Mouse (Mus musculus): Measurements from ENCODE around the gene Rsph6a. TPM values are rescaled to one million over a fixed set of nuclear protein-coding genes. Genes with fewer than 3 reads are reported as not detected.

Rsph6a gene
- polyA plus RNA-seq, 1 experiment from 2014 or later, result not detected

- peaks cover 41 to 64% of the 10 kb centered on the region in 2 experiments for H3K4me1 ChIP-seq (ENCODE audit: control insufficient read depth in 2 of 2, insufficient read depth in 2 of 2, low read length in 2 of 2)
- 89% methylated on average over 4 of the region's 4 CpGs for WGBS
- ATAC-seq (ENCODE audit: insufficient number of reproducible peaks, insufficient read depth, low FRiP score, low read depth), result no peak
- H3K27ac ChIP-seq (replicated peaks in 1 of 2; ENCODE audit: control insufficient read depth in 1 of 2, insufficient read depth in 1 of 2, low read depth in 2 of 2, low read length in 2 of 2), result peak overlapping the region; percentile 78; a peak in 3 of 4 replicates
- no peaks in the 10 kb centered on the region for H3K27me3 ChIP-seq (ENCODE audit: control insufficient read depth, insufficient read depth, low read length)
- no peak overlapping the region for H3K4me2 ChIP-seq (ENCODE audit: low read length)
- H3K4me3 ChIP-seq (ENCODE audit: control insufficient read depth in 1 of 2, insufficient read depth in 1 of 2, low read depth in 1 of 2, low read length in 2 of 2), result no peak overlapping the region
- H3K9ac ChIP-seq (ENCODE audit: low read length), result peak overlapping the region; percentile 39
- H3K36me3 ChIP-seq (ENCODE audit: control insufficient read depth, insufficient read depth, low read length), result peaks cover 59% of the 10 kb centered on the region
- H3K9me3 ChIP-seq (ENCODE audit: control insufficient read depth, low read length), result no peaks in the 10 kb centered on the region
Observed at GRCm38 (mm10) chr7:19082171-19082570, 27.7 kb downstream of the Rsph6a start.

DNA sequence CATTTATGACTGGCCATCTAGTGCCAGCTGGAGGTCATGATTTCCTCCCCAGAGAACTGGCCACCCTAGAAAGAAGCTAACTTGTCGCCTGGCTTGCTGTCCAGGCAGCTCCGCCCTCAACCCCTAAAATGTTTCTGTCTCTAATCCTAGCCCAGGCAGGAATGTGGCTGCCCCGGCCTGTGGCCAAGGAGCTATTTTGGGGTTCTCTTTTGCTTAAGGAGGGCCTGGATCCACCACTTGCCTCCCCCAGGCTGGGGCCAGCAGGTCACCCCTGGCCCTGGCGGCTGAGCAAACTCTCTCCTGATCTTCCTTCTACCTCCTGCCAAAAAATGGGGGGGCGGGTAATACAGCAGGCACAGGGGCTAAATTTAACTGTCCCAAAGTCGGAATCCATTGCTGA lies 28.6 kb downstream of the Rsph6a start:
- peak overlapping the region; percentile 78 for H3K27ac ChIP-seq (replicated peaks in 1 of 2; ENCODE audit: control insufficient read depth in 1 of 2, insufficient read depth in 1 of 2, low read depth in 2 of 2, low read length in 2 of 2)
- H3K36me3 ChIP-seq (ENCODE audit: control insufficient read depth, insufficient read depth, low read length), result peaks cover 65% of the 10 kb centered on the region
- H3K9me3 ChIP-seq (ENCODE audit: control insufficient read depth, low read length), result no peaks in the 10 kb centered on the region
- H3K4me2 ChIP-seq (ENCODE audit: low read length), result peak overlapping the region; percentile 55
- H3K4me1 ChIP-seq (ENCODE audit: control insufficient read depth in 2 of 2, insufficient read depth in 2 of 2, low read length in 2 of 2), result peaks cover 35 to 55% of the 10 kb centered on the region in 2 experiments
- peak overlapping the region; percentile 39 for H3K9ac ChIP-seq (ENCODE audit: low read length)
- WGBS, result 20% methylated on average over 6 of the region's 6 CpGs
- peak overlapping the region in 1 of 2 experiments; percentile 29; a peak in 1 of 4 replicates for H3K4me3 ChIP-seq (ENCODE audit: control insufficient read depth in 1 of 2, insufficient read depth in 1 of 2, low read depth in 1 of 2, low read length in 2 of 2)
- ATAC-seq (ENCODE audit: insufficient number of reproducible peaks, insufficient read depth, low FRiP score, low read depth), result peak; percentile 35
- H3K27me3 ChIP-seq (ENCODE audit: control insufficient read depth, insufficient read depth, low read length), result no peaks in the 10 kb centered on the region

- ATAC-seq (ENCODE audit: insufficient number of reproducible peaks, insufficient read depth, low FRiP score, low read depth), result peak; percentile 57
- peaks cover 65% of the 10 kb centered on the region for H3K36me3 ChIP-seq (ENCODE audit: control insufficient read depth, insufficient read depth, low read length)
- peak within 1 kb of the TSS; percentile 78 for H3K27ac ChIP-seq (replicated peaks in 1 of 2; ENCODE audit: control insufficient read depth in 1 of 2, insufficient read depth in 1 of 2, low read depth in 2 of 2, low read length in 2 of 2)
- H3K27me3 ChIP-seq (ENCODE audit: control insufficient read depth, insufficient read depth, low read length), result no peaks in the 10 kb centered on the region
- peak within 1 kb of the TSS; percentile 55 for H3K4me2 ChIP-seq (ENCODE audit: low read length)
- H3K4me3 ChIP-seq (ENCODE audit: control insufficient read depth in 1 of 2, insufficient read depth in 1 of 2, low read depth in 1 of 2, low read length in 2 of 2), result peak within 1 kb of the TSS; percentile 29 to 30
- WGBS, result 19% methylated on average over 10 of the region's 10 CpGs
- no peaks in the 10 kb centered on the region for H3K9me3 ChIP-seq (ENCODE audit: control insufficient read depth, low read length)
- H3K9ac ChIP-seq (ENCODE audit: low read length), result peak within 1 kb of the TSS; percentile 64
- peaks cover 35 to 51% of the 10 kb centered on the region in 2 experiments for H3K4me1 ChIP-seq (ENCODE audit: control insufficient read depth in 2 of 2, insufficient read depth in 2 of 2, low read length in 2 of 2)
Observed at GRCm38 (mm10) chr7:19083701-19084100, 29.2 kb downstream of the Rsph6a start, which contains the start of gene Dmpk. Dmpk (plus strand) TSS chr7:19083849.

GRCm38 (mm10) chr7:19084277-19084771 lies 29.8 kb downstream of the Rsph6a start:
- H3K4me1 ChIP-seq (ENCODE audit: control insufficient read depth in 2 of 2, insufficient read depth in 2 of 2, low read length in 2 of 2), result peaks cover 35 to 51% of the 10 kb centered on the region in 2 experiments
- peak overlapping the region; percentile 55 for H3K4me2 ChIP-seq (ENCODE audit: low read length)
- WGBS, result 67% methylated on average over 6 of the region's 6 CpGs
- peak overlapping the region; percentile 29 to 30 for H3K4me3 ChIP-seq (ENCODE audit: control insufficient read depth in 1 of 2, insufficient read depth in 1 of 2, low read depth in 1 of 2, low read length in 2 of 2)
- H3K36me3 ChIP-seq (ENCODE audit: control insufficient read depth, insufficient read depth, low read length), result peaks cover 65% of the 10 kb centered on the region
- H3K27me3 ChIP-seq (ENCODE audit: control insufficient read depth, insufficient read depth, low read length), result no peaks in the 10 kb centered on the region
- H3K27ac ChIP-seq (replicated peaks in 1 of 2; ENCODE audit: control insufficient read depth in 1 of 2, insufficient read depth in 1 of 2, low read depth in 2 of 2, low read length in 2 of 2), result peak overlapping the region; percentile 50 to 78
- ATAC-seq (ENCODE audit: insufficient number of reproducible peaks, insufficient read depth, low FRiP score, low read depth), result no peak
- no peaks in the 10 kb centered on the region for H3K9me3 ChIP-seq (ENCODE audit: control insufficient read depth, low read length)
- H3K9ac ChIP-seq (ENCODE audit: low read length), result peak overlapping the region; percentile 64

- no peak for ATAC-seq (ENCODE audit: insufficient number of reproducible peaks, insufficient read depth, low FRiP score, low read depth)
- H3K9me3 ChIP-seq (ENCODE audit: control insufficient read depth, low read length), result no peaks in the 10 kb centered on the region
- H3K27me3 ChIP-seq (ENCODE audit: control insufficient read depth, insufficient read depth, low read length), result no peaks in the 10 kb centered on the region
- peaks cover 65% of the 10 kb centered on the region for H3K36me3 ChIP-seq (ENCODE audit: control insufficient read depth, insufficient read depth, low read length)
- peak overlapping the region in 1 of 2 experiments; percentile 78; a peak in 2 of 4 replicates for H3K27ac ChIP-seq (replicated peaks in 1 of 2; ENCODE audit: control insufficient read depth in 1 of 2, insufficient read depth in 1 of 2, low read depth in 2 of 2, low read length in 2 of 2)
- H3K9ac ChIP-seq (ENCODE audit: low read length), result peak overlapping the region; percentile 48
- peak overlapping the region; percentile 55 for H3K4me2 ChIP-seq (ENCODE audit: low read length)
- 21% methylated on average over 9 of the region's 9 CpGs for WGBS
- H3K4me1 ChIP-seq (ENCODE audit: control insufficient read depth in 2 of 2, insufficient read depth in 2 of 2, low read length in 2 of 2), result peaks cover 35 to 47% of the 10 kb centered on the region in 2 experiments
- H3K4me3 ChIP-seq (ENCODE audit: control insufficient read depth in 1 of 2, insufficient read depth in 1 of 2, low read depth in 1 of 2, low read length in 2 of 2), result 0 out of 4 replicates have a peak overlapping the region, but pooled peaks of 1 of the 2 experiments have one; percentile 2
Observed at GRCm38 (mm10) chr7:19084921-19085473, 30.5 kb downstream of the Rsph6a start.

DNA sequence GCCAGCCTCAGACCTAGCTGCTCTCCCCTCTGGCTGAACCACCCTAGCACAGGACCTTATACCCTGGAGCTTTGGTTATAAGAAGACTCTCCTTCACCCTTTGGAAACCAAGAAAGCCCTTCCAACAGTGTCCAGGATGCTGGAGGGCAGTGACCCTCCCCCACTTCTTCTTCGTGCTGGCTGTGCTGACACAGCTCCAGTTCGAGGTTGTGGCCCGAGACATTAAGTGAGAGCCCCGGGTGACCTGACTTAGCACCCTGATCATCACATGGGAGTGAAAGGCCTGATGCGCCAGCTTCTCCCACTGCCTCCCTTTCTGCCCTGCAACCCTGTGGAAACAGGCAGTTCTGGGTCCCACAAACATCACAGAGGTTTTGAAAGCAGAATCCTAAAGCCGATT lies 31.0 kb downstream of the Rsph6a start:
- peak overlapping the region; percentile 55 for H3K4me2 ChIP-seq (ENCODE audit: low read length)
- no peak overlapping the region for H3K4me3 ChIP-seq (ENCODE audit: control insufficient read depth in 1 of 2, insufficient read depth in 1 of 2, low read depth in 1 of 2, low read length in 2 of 2)
- H3K36me3 ChIP-seq (ENCODE audit: control insufficient read depth, insufficient read depth, low read length), result peaks cover 64% of the 10 kb centered on the region
- H3K27ac ChIP-seq (replicated peaks in 1 of 2; ENCODE audit: control insufficient read depth in 1 of 2, insufficient read depth in 1 of 2, low read depth in 2 of 2, low read length in 2 of 2), result peak overlapping the region in 1 of 2 experiments; percentile 46; a peak in 2 of 4 replicates
- no peaks in the 10 kb centered on the region for H3K27me3 ChIP-seq (ENCODE audit: control insufficient read depth, insufficient read depth, low read length)
- peak overlapping the region; percentile 48 for H3K9ac ChIP-seq (ENCODE audit: low read length)
- peaks cover 35 to 47% of the 10 kb centered on the region in 2 experiments for H3K4me1 ChIP-seq (ENCODE audit: control insufficient read depth in 2 of 2, insufficient read depth in 2 of 2, low read length in 2 of 2)
- ATAC-seq (ENCODE audit: insufficient number of reproducible peaks, insufficient read depth, low FRiP score, low read depth), result no peak
- WGBS, result 8% methylated on average over 6 of the region's 6 CpGs
- no peaks in the 10 kb centered on the region for H3K9me3 ChIP-seq (ENCODE audit: control insufficient read depth, low read length)

DNA sequence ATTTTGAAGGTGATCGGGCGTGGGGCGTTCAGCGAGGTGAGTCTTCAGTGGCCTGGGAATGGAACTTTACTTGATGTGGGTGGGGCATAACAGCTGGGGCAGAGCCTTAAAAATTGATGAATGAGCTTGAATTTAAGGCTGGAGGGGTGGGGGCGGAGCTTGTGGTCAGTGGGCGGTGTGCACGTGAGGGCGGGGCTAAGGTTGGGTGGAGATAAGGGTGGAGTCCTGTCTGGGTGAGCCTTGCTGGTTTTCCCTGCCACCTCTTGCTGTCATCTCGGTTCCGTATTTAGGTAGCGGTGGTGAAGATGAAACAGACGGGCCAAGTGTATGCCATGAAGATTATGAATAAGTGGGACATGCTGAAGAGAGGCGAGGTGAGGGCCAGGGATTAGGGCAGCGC lies 31.6 kb downstream of the Rsph6a start:
- Histone ChIP-seq H3K27ac (replicated peaks in 1 of 2; ENCODE audit: control insufficient read depth in 1 of 2, insufficient read depth in 1 of 2, low read depth in 2 of 2, low read length in 2 of 2) (0 out of 4 replicates have a peak overlapping the region, but pooled peaks of 1 of the 2 experiments have one; percentile 46), H3K4me1 (ENCODE audit: control insufficient read depth in 2 of 2, insufficient read depth in 2 of 2, low read length in 2 of 2) (peaks cover 35 to 47% of the 10 kb centered on the region in 2 experiments), H3K9me3 (ENCODE audit: control insufficient read depth, low read length) (no peaks in the 10 kb centered on the region), H3K4me3 (ENCODE audit: control insufficient read depth in 1 of 2, insufficient read depth in 1 of 2, low read depth in 1 of 2, low read length in 2 of 2) (no peak overlapping the region), H3K27me3 (ENCODE audit: control insufficient read depth, insufficient read depth, low read length) (no peaks in the 10 kb centered on the region), H3K4me2 (ENCODE audit: low read length) (peak overlapping the region; percentile 55), H3K9ac (ENCODE audit: low read length) (peak overlapping the region; percentile 48), H3K36me3 (ENCODE audit: control insufficient read depth, insufficient read depth, low read length) (peaks cover 64% of the 10 kb centered on the region)
- no peak for ATAC-seq (ENCODE audit: insufficient number of reproducible peaks, insufficient read depth, low FRiP score, low read depth)
- WGBS, result 9% methylated on average over 14 of the region's 14 CpGs
